Mouse (Mus musculus) heart, adult 2 months (tissue): Measurements from ENCODE around the gene Dio1.

Experiments used
- CTCF ChIP-seq: fragments of 200-600 bp; IDR thresholded peaks from 2 replicates; pipeline ENCODE4 v1.8.1; 2022; ENCODE audit warnings: antibody characterized with exemption, mild to moderate bottlenecking, moderate library complexity
- POLR2A ChIP-seq: fragments of 200-500 bp; IDR thresholded peaks from 2 replicates; pipeline ENCODE4 v1.6.1; 2011; ENCODE audit warnings: mild to moderate bottlenecking, low read depth, low read length, control low read depth; ENCODE audit not compliant: insufficient read depth

DNA sequence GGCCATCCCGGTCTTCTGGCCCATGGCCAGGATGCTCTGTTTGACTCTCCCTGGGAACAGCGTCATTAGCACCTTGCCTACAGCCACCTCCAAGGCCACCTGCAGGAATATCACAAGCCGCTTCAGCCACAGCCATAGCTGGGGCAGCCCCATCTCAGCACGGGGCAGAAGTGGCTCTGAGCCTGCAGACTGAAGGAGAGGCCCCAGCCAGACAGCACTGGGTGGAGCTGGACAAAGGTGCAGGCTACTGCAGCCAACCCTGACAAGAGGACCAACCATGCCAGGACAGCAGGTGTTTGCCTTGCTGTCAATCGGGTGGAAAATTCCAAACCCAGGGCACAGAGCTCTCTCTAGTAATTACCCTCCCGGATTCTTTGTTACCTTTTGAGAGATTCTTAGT, at the start of gene Dio1:
- TF ChIP-seq POLR2A (no peak), CTCF (no peak)
